Mouse (Mus musculus) layer of hippocampus, postnatal 10 days (tissue): ENCODE data around the gene A230050P20Rik. TPM values are rescaled to one million over a fixed set of nuclear protein-coding genes. Genes with fewer than 3 reads are reported as not detected.

Source experiments
- DNase-seq, 2 experiments: peaks; one replicate each; pipeline ENCODE4 v3.0.0; 2021; ENCODE audit warnings: low spot score in 2 of 2
- microRNA-seq, 2 experiments: library from miRNA; unstranded; fragments of <30 nt; microRNA quantifications; one replicate each; pipeline ENCODE4 v1.2.0; 2021
- total RNA-seq, 2 experiments: library from RNA; stranded (reverse); gene quantifications; 2 replicates each; pipeline ENCODE4 v1.2.3; 2021

Gene A230050P20Rik
- total RNA-seq, 2 experiments from 2014 or later = 48.2 to 55.5 TPM

GRCm38 (mm10) chr9:20893590-20894343, 25.3 kb downstream of the A230050P20Rik start:
- no peak for DNase-seq

GRCm38 (mm10) chr9:20894629-20895028, 26.2 kb downstream of the A230050P20Rik start:
- no peak for DNase-seq

GRCm38 (mm10) chr9:20895382-20895781, 26.9 kb downstream of the A230050P20Rik start:
- no peak for DNase-seq

GRCm38 (mm10) chr9:20897736-20898510, 29.5 kb downstream of the A230050P20Rik start:
- no peak for DNase-seq

- peak; percentile 88 to 91 for DNase-seq
These were observed 30.1 kb downstream of the A230050P20Rik start, which contains the start of gene Eif3g for GRCm38 (mm10) chr9:20898511-20899073. Gene Eif3g, minus strand, starts transcription at chr9:20898623.

GRCm38 (mm10) chr9:20901466-20902173, 33.2 kb downstream of the A230050P20Rik start:
- DNase-seq = no peak

- DNase-seq = no peak
These were observed 33.7 kb downstream of the A230050P20Rik start for GRCm38 (mm10) chr9:20902174-20902491.

GRCm38 (mm10) chr9:20909948-20910347, 41.5 kb downstream of the A230050P20Rik start:
- DNase-seq = no peak

GRCm38 (mm10) chr9:20916160-20916559, 47.7 kb downstream of the A230050P20Rik start:
- DNase-seq = no peak

- no peak for DNase-seq
These were observed 54.8 kb downstream of the A230050P20Rik start for GRCm38 (mm10) chr9:20923258-20923657.

Small RNA genes lying within 50 kb of the gene (microRNA-seq; reads per million reads assigned to microRNA genes)
- 0 to 1.1 reads per million in 2 experiments for gene Mir7081

Other genes with a start within 250 kb of the A230050P20Rik start
- gene Ubl5, start 225.8 kb upstream of the A230050P20Rik start, total RNA-seq = 100 to 1,000 TPM; 318 to 356 TPM
- gene Fbxl12, start 223.9 kb upstream of the A230050P20Rik start, total RNA-seq = 10 to 100 TPM; 18.5 to 23.8 TPM
- 10 to 100 TPM; 31.7 to 32.6 TPM for gene Pin1, start 216.5 kb upstream of the A230050P20Rik start, total RNA-seq
- gene Olfm2, start 122.3 kb upstream of the A230050P20Rik start, total RNA-seq = 100 to 1,000 TPM; 123 to 138 TPM
- gene Col5a3, start 53.6 kb upstream of the A230050P20Rik start, total RNA-seq = 1 to 10 TPM; 1.8 to 2.3 TPM
- not detected for gene Rdh8, start 50.1 kb upstream of the A230050P20Rik start, total RNA-seq
- 10 to 100 TPM; 10.4 to 12.8 TPM for gene Angptl6, start 11.1 kb downstream of the A230050P20Rik start, total RNA-seq
- 10 to 100 TPM; 28.9 to 35.8 TPM for gene Ppan, start 19.5 kb downstream of the A230050P20Rik start, total RNA-seq
- 100 to 1,000 TPM; 137 to 144 TPM for gene Eif3g, start 30.0 kb downstream of the A230050P20Rik start, total RNA-seq
- 10 to 100 TPM; 47.4 to 52.1 TPM for gene Dnmt1, start 91.2 kb downstream of the A230050P20Rik start, total RNA-seq
- gene S1pr2, start 108.1 kb downstream of the A230050P20Rik start, total RNA-seq = 1 to 10 TPM; 3.1 to 4.1 TPM
- 10 to 100 TPM; 47.2 to 54.4 TPM for gene Mrpl4, start 134.1 kb downstream of the A230050P20Rik start, total RNA-seq
- gene Icam1, start 147.3 kb downstream of the A230050P20Rik start, total RNA-seq = 1 to 10 TPM; 3.0 to 3.9 TPM
- gene Icam4, start 160.7 kb downstream of the A230050P20Rik start, total RNA-seq = under 1 TPM in 1 of 2 experiments, not detected in 1; 0.56 TPM
- 100 to 1,000 TPM; 256 to 261 TPM for gene Icam5, start 163.4 kb downstream of the A230050P20Rik start, total RNA-seq
- gene Zglp1, start 198.5 kb downstream of the A230050P20Rik start, total RNA-seq = 1 to 10 TPM; 1.7 to 2.4 TPM
- 1 to 10 TPM; 1.4 to 1.5 TPM for gene Gm49373, start 204.5 kb downstream of the A230050P20Rik start, total RNA-seq
- 10 to 100 TPM; 53.7 to 55.2 TPM for gene Fdx1l, start 205.0 kb downstream of the A230050P20Rik start, total RNA-seq
- 1 to 10 TPM; 2.4 to 3.4 TPM for gene Gm38431, start 223.4 kb downstream of the A230050P20Rik start, total RNA-seq
- 10 to 100 TPM; 36.1 to 37.6 TPM for gene Raver1, start 223.4 kb downstream of the A230050P20Rik start, total RNA-seq